ENCODE assay signal across 13 mouse cellular contexts in the genomic region with DNA sequence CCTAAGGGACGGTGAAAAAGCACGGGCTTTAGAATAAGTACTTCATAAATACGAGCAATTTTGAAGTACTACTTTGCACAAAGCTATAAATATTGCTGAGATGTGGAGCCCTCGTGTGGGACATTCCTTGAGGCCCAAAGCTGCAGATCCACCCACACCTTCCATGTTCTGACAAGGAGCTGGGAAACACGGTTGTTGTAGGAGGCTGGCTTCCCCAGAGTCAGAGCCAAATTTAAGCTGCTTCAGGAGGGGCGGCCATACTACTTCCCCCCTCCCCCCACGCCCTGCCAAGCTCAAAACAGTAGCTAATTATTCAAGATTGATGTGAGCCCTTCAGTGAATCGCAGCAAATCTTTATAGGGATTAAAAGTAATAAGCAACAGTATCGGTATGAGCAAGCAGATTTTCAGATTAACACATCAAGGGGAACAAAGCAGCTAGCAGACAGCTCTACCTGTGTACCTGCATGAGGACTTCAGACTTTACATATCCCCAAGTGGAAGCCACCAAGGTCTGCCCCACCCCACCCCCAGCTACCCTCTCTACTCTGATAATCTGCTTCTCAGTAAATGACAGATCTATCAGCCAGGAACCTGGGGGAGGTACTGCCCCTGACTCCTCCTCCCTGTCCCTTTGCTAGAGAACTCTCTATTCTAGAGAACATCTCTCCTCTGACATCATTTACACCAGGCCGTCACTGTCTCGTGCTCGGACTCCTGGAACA.
DNase-seq lines count a peak whose midpoint lies in the region; ATAC-seq and TF ChIP-seq lines count a peak whose summit lies in the region.
"Had no signal": no experiment of that assay in that cellular context is flagged by ENCODE, and none has a peak within 500 bp of the region (broad histone marks: within the 10 kb centered on the region; RNA-seq: fewer than 3 reads in every experiment).

No protein-coding gene starts in this region.

- H3K36me3 ChIP-seq in forebrain, embryonic 13.5 days (ENCODE audit: poor library complexity, severe bottlenecking) = no peaks in the 10 kb centered on the region
- no peaks in the 10 kb centered on the region; the same call in 1 of the 2 replicates for H3K36me3 ChIP-seq in forebrain, postnatal 0 days (ENCODE audit: insufficient read depth)
- H3K36me3 ChIP-seq: limb, embryonic 12.5 days; lung, embryonic 15.5 days had no signal

- peaks cover 72% of the 10 kb centered on the region for H3K4me1 ChIP-seq in forebrain, embryonic 13.5 days
- H3K4me1 ChIP-seq in forebrain, postnatal 0 days (ENCODE audit: insufficient read depth) = peaks cover 7% of the 10 kb centered on the region
- H3K4me1 ChIP-seq: lung, embryonic 15.5 days had no signal

- no peak for TF ChIP-seq CTCF in forebrain, postnatal 0 days (IDR thresholded peaks at IDR 0.05; ENCODE audit: low read depth)

- no peak for DNase-seq in forebrain, postnatal 0 days
- peak; percentile 47 to 66 for DNase-seq in left cerebral cortex, adult 18-20 months (ENCODE audit: low spot score in 2 of 2)
- no peak for DNase-seq in left cerebral cortex, adult 11 months (ENCODE audit: low spot score)
- peak; percentile 71 to 80 for DNase-seq in left cerebral cortex, postnatal 14 days (ENCODE audit: low spot score in 2 of 2)
- DNase-seq in right cerebral cortex, postnatal 25 days = peak; percentile 39
- no peak for DNase-seq in adrenal gland, postnatal 14 days
- no peak for DNase-seq in cerebellum, adult 8-10 months
- DNase-seq: heart, postnatal 14 days; kidney, postnatal 36 days; thymus, adult 18-20 months had no signal

- no peak overlapping the region for H3K9ac ChIP-seq in forebrain, embryonic 13.5 days
- H3K9ac ChIP-seq in forebrain, postnatal 0 days = no peak overlapping the region
- H3K9ac ChIP-seq: limb, embryonic 12.5 days; lung, embryonic 15.5 days had no signal

- intact Hi-C loops in left cerebral cortex, postnatal 14 days (cut with DNase I) = no loop called here

- 29% methylated on average over 12 of the region's 12 CpGs for WGBS in forebrain, embryonic 13.5 days
- WGBS in forebrain, postnatal 0 days = 20% methylated on average over 12 of the region's 12 CpGs

- ATAC-seq in forebrain, embryonic 13.5 days = peak; percentile 19; the same call in 1 of the 2 replicates
- no peak for ATAC-seq in forebrain, postnatal 0 days

- no peaks in the 10 kb centered on the region for H3K27me3 ChIP-seq in forebrain, embryonic 13.5 days
- H3K27me3 ChIP-seq in forebrain, postnatal 0 days (ENCODE audit: insufficient read depth, low read length) = no peaks in the 10 kb centered on the region
- H3K27me3 ChIP-seq: limb, embryonic 12.5 days; lung, embryonic 15.5 days had no signal

- H3K4me3 ChIP-seq in forebrain, embryonic 13.5 days = no peak overlapping the region
- no peak overlapping the region for H3K4me3 ChIP-seq in forebrain, postnatal 0 days (ENCODE audit: low read depth, low read length)
- H3K4me3 ChIP-seq: limb, embryonic 12.5 days; lung, embryonic 15.5 days had no signal

- H3K9me3 ChIP-seq in forebrain, embryonic 13.5 days (replicated peaks) = no peaks in the 10 kb centered on the region
- no peaks in the 10 kb centered on the region for H3K9me3 ChIP-seq in forebrain, postnatal 0 days (ENCODE audit: low read length)
- H3K9me3 ChIP-seq: limb, embryonic 12.5 days; lung, embryonic 15.5 days had no signal

- no peak overlapping the region for H3K27ac ChIP-seq in forebrain, embryonic 13.5 days
- H3K27ac ChIP-seq in forebrain, postnatal 0 days (ENCODE audit: low read depth, low read length) = no peak overlapping the region
- H3K27ac ChIP-seq: limb, embryonic 12.5 days; lung, embryonic 15.5 days had no signal

- peak overlapping the region; percentile 25 for H3K4me2 ChIP-seq in forebrain, embryonic 13.5 days
- H3K4me2 ChIP-seq in forebrain, postnatal 0 days (ENCODE audit: low read depth) = no peak overlapping the region
- H3K4me2 ChIP-seq: limb, embryonic 12.5 days; lung, embryonic 15.5 days had no signal

Comparison
In these comparisons a context has a peak if more than half of its experiments do, and no peak if none do; other contexts are left out.
1. DNase-seq: peak in left cerebral cortex, adult 18-20 months (2 of 2), left cerebral cortex, postnatal 14 days (2 of 2) and right cerebral cortex, postnatal 25 days (single experiment); none in forebrain, postnatal 0 days (single experiment), left cerebral cortex, adult 11 months (single experiment), adrenal gland, postnatal 14 days (single experiment) and cerebellum, adult 8-10 months (single experiment).